Mouse (Mus musculus): ENCODE measurements at regions not wholly inside any gene's neighbourhood (a gene's known extent, or its start where the extent isn't known, plus 50 kb on each side); places are given as distances from the start of the nearest gene placed in this dataset.

DNA sequence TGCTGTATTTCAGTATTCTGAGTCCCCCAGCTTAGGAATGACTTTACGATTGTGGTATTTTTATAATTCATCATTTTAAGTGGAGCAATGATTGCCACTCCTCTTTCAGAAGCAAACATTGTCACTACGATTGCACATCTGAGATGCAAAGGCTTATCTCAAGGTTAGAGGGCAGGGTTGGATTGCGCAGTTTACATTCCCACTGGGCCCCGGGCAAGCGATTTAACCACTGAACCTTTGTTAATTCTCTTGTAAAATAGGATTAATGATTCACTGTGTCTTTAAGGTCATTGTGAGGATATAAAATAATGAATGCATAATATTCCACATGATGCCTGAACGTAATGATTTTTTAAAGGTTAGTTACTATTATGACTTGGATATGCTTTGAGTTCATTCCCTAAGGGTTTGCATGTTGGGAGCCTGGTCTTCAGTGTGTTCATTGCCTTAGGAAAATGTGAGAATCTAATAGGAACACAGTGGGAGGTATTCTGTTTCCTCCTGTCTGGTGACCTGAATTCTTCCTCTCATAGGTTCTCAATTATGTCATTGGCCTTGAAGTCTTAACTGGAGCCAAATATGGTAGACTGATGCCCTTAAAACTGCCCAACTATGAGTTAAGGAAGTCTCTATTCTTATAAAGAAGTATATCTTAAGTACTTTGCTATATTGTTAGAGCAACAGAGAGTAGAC lies 1198.4 kb downstream of the Gsdmc2 start:
- TF ChIP-seq CTCF (IDR thresholded peaks at IDR 0.05) (no peak), POLR2A (IDR thresholded peaks at IDR 0.05; ENCODE audit: insufficient read depth, low read depth, low read length) (no peak)

All from heart, adult 2 months (tissue).